In the genomic region with DNA sequence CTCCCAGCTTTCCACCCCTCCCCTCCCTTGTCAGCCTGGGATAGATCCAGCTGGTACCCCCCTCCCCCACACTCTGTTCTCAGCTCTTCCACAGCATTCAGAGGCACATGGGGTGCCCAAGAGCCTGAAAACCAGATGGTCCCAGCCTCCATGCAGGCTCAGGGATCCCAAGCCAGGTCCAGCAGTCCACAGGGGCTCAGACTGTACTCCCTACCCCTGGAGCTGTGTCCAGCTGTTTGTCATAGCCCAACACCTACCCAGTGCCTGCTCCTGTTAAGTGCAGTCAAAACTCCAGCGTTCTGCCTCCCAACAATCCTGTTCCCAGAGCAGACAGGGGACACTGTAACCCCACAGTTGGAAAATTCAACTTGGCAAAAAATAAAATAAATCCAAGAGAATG, we compare ENCODE assay signal across 22 mouse cellular contexts.
DNase-seq lines count a peak whose midpoint lies in the region; ATAC-seq and TF ChIP-seq lines count a peak whose summit lies in the region.
"Had no signal": no experiment of that assay in that cellular context is flagged by ENCODE, and none has a peak within 500 bp of the region (broad histone marks: within the 10 kb centered on the region; RNA-seq: fewer than 3 reads in every experiment).

No protein-coding gene starts in this region.

- no peaks in the 10 kb centered on the region for H3K27me3 ChIP-seq in hindbrain, postnatal 0 days (ENCODE audit: insufficient read depth, low read length)
- H3K27me3 ChIP-seq in hindbrain, embryonic 10.5 days (ENCODE audit: insufficient read depth, poor library complexity, severe bottlenecking): no peaks in the 10 kb centered on the region
- H3K27me3 ChIP-seq in midbrain, embryonic 13.5 days: no peaks in the 10 kb centered on the region
- no peaks in the 10 kb centered on the region for H3K27me3 ChIP-seq in midbrain, embryonic 16.5 days (ENCODE audit: control insufficient read depth, insufficient read depth, low read depth, low read length)
- H3K27me3 ChIP-seq: hindbrain, embryonic 15.5 days; kidney, embryonic 15.5 days; limb, embryonic 12.5 days; liver, embryonic 13.5 days; neural tube, embryonic 13.5 days had no signal

- H3K9me3 ChIP-seq in hindbrain, postnatal 0 days (ENCODE audit: low read length): no peaks in the 10 kb centered on the region
- no peaks in the 10 kb centered on the region for H3K9me3 ChIP-seq in hindbrain, embryonic 10.5 days
- H3K9me3 ChIP-seq in midbrain, embryonic 13.5 days: no peaks in the 10 kb centered on the region
- H3K9me3 ChIP-seq in midbrain, embryonic 16.5 days (replicated peaks; ENCODE audit: control insufficient read depth, low read length, poor library complexity, severe bottlenecking): no peaks in the 10 kb centered on the region
- H3K9me3 ChIP-seq: hindbrain, embryonic 15.5 days; kidney, embryonic 15.5 days; limb, embryonic 12.5 days; liver, embryonic 13.5 days; neural tube, embryonic 13.5 days had no signal

- H3K4me2 ChIP-seq in hindbrain, postnatal 0 days (ENCODE audit: low read depth, low read length): no peak overlapping the region
- no peak overlapping the region for H3K4me2 ChIP-seq in midbrain, embryonic 13.5 days (replicated peaks)
- H3K4me2 ChIP-seq in midbrain, embryonic 16.5 days (ENCODE audit: low read length): no peak overlapping the region
- H3K4me2 ChIP-seq: heart, embryonic 11.5 days; hindbrain, embryonic 15.5 days; kidney, embryonic 15.5 days; limb, embryonic 12.5 days; liver, embryonic 13.5 days; neural tube, embryonic 13.5 days had no signal

- peak; percentile 0 for DNase-seq in CD4-positive, CD25-positive, alpha-beta regulatory T cell, adult 2 months (ENCODE audit: low read depth, low spot score)
- DNase-seq in hindbrain, postnatal 0 days (ENCODE audit: low spot score): peak; percentile 7
- DNase-seq in hindbrain, embryonic 10.5 days (ENCODE audit: low spot score): no peak
- no peak for DNase-seq in c-Kit-positive CD71-positive TER-119-positive erythroid progenitor cells, embryonic 14.5 days (ENCODE audit: low spot score)
- no peak for DNase-seq in MN1 (ENCODE audit: low spot score)
- DNase-seq: adrenal gland, postnatal 14 days; forebrain, postnatal 0 days; heart, postnatal 10 days; liver, embryonic 13.5 days; lung, postnatal 14 days; right cerebral cortex, adult 18-20 months had no signal

- H3K9ac ChIP-seq in hindbrain, postnatal 0 days (replicated peaks; ENCODE audit: low read length): no peak overlapping the region
- H3K9ac ChIP-seq in midbrain, embryonic 13.5 days (replicated peaks): no peak overlapping the region
- no peak overlapping the region for H3K9ac ChIP-seq in midbrain, embryonic 16.5 days (ENCODE audit: low read depth, low read length)
- H3K9ac ChIP-seq: forebrain, postnatal 0 days; hindbrain, embryonic 15.5 days; kidney, embryonic 15.5 days; limb, embryonic 12.5 days; liver, embryonic 13.5 days; neural tube, embryonic 13.5 days had no signal

- no peak for ATAC-seq in CD4-positive, CD25-positive, alpha-beta regulatory T cell, adult 4 months
- no peak for ATAC-seq in hindbrain, postnatal 0 days
- ATAC-seq in midbrain, embryonic 13.5 days: 0 out of 2 replicates have a peak, but pooled peaks have one; percentile 40
- no peak for ATAC-seq in midbrain, embryonic 16.5 days
- ATAC-seq: forebrain, postnatal 0 days; intestine, postnatal 0 days had no signal

- no peak for TF ChIP-seq CTCF in hindbrain, postnatal 0 days (IDR thresholded peaks at IDR 0.05; ENCODE audit: low read depth)

- H3K4me1 ChIP-seq in hindbrain, postnatal 0 days (ENCODE audit: insufficient read depth, low read length): no peaks in the 10 kb centered on the region
- H3K4me1 ChIP-seq in hindbrain, embryonic 10.5 days (replicated peaks): no peaks in the 10 kb centered on the region
- H3K4me1 ChIP-seq in midbrain, embryonic 13.5 days (replicated peaks): no peaks in the 10 kb centered on the region
- no peaks in the 10 kb centered on the region for H3K4me1 ChIP-seq in midbrain, embryonic 16.5 days (ENCODE audit: control insufficient read depth, insufficient read depth, low read length)
- H3K4me1 ChIP-seq: hindbrain, embryonic 15.5 days; kidney, embryonic 15.5 days; limb, embryonic 12.5 days; liver, embryonic 13.5 days; neural tube, embryonic 13.5 days had no signal

- H3K27ac ChIP-seq in hindbrain, postnatal 0 days: no peak overlapping the region
- H3K27ac ChIP-seq in hindbrain, embryonic 10.5 days: no peak overlapping the region
- no peak overlapping the region for H3K27ac ChIP-seq in midbrain, embryonic 13.5 days
- no peak overlapping the region for H3K27ac ChIP-seq in midbrain, embryonic 16.5 days (ENCODE audit: low read length)
- H3K27ac ChIP-seq: hindbrain, embryonic 15.5 days; kidney, embryonic 15.5 days; limb, embryonic 12.5 days; liver, embryonic 13.5 days; neural tube, embryonic 13.5 days; stomach, postnatal 0 days had no signal

- 36% methylated on average over 1 of the region's 1 CpGs for WGBS in hindbrain, postnatal 0 days
- WGBS in hindbrain, embryonic 10.5 days: 51% methylated on average over 1 of the region's 1 CpGs
- 40% methylated on average over 1 of the region's 1 CpGs for WGBS in midbrain, embryonic 13.5 days
- 60% methylated on average over 1 of the region's 1 CpGs for WGBS in midbrain, embryonic 16.5 days

- H3K4me3 ChIP-seq in hindbrain, postnatal 0 days (ENCODE audit: low read length): no peak overlapping the region
- no peak overlapping the region for H3K4me3 ChIP-seq in hindbrain, embryonic 10.5 days
- no peak overlapping the region for H3K4me3 ChIP-seq in midbrain, embryonic 13.5 days (replicated peaks)
- H3K4me3 ChIP-seq in midbrain, embryonic 16.5 days (ENCODE audit: low read depth, low read length): no peak overlapping the region
- H3K4me3 ChIP-seq: hindbrain, embryonic 15.5 days; kidney, embryonic 15.5 days; limb, embryonic 12.5 days; liver, embryonic 13.5 days; neural tube, embryonic 13.5 days had no signal

- H3K36me3 ChIP-seq in hindbrain, postnatal 0 days (ENCODE audit: insufficient read depth, low read length): no peaks in the 10 kb centered on the region
- no peaks in the 10 kb centered on the region for H3K36me3 ChIP-seq in hindbrain, embryonic 10.5 days
- H3K36me3 ChIP-seq in midbrain, embryonic 13.5 days: no peaks in the 10 kb centered on the region
- no peaks in the 10 kb centered on the region for H3K36me3 ChIP-seq in midbrain, embryonic 16.5 days (ENCODE audit: control insufficient read depth, insufficient read depth, low read length)
- H3K36me3 ChIP-seq: G1E; hindbrain, embryonic 15.5 days; kidney, embryonic 15.5 days; limb, embryonic 12.5 days; liver, embryonic 13.5 days; neural tube, embryonic 13.5 days had no signal

Comparison
In these comparisons a context has a peak if more than half of its experiments do, and no peak if none do; other contexts are left out.
1. DNase-seq: peak in CD4-positive, CD25-positive, alpha-beta regulatory T cell, adult 2 months (single experiment) and hindbrain, postnatal 0 days (single experiment); none in hindbrain, embryonic 10.5 days (single experiment), c-Kit-positive CD71-positive TER-119-positive erythroid progenitor cells, embryonic 14.5 days (single experiment) and MN1 (single experiment).